Mouse (Mus musculus): ENCODE measurements around the gene Nthl1. TPM values are rescaled to one million over a fixed set of nuclear protein-coding genes. Genes with fewer than 3 reads are reported as not detected.

Nthl1 gene
- total RNA-seq, 4 experiments from 2014 or later, result 5.7 to 7.0 (median 6.1) TPM

GRCm38 (mm10) chr17:24628646-24629045, 3.8 kb upstream of the Nthl1 start:
- peak in 1 of 2 experiments; percentile 82 for DNase-seq (ENCODE audit: low spot score in 2 of 2)

- DNase-seq (ENCODE audit: low spot score in 2 of 2), result peak in 1 of 2 experiments; percentile 56
These were observed 2.4 kb upstream of the Nthl1 start for GRCm38 (mm10) chr17:24630072-24630471.

GRCm38 (mm10) chr17:24632813-24633449, 451 bp downstream of the Nthl1 start:
- no peak for DNase-seq (ENCODE audit: low spot score in 2 of 2)

GRCm38 (mm10) chr17:24633831-24634230, 1.4 kb downstream of the Nthl1 start:
- DNase-seq (ENCODE audit: low spot score in 2 of 2), result no peak

- peak in 1 of 2 experiments; percentile 66 for DNase-seq (ENCODE audit: low spot score in 2 of 2)
These were observed 2.5 kb downstream of the Nthl1 start for GRCm38 (mm10) chr17:24635024-24635423.

- no peak for DNase-seq (ENCODE audit: low spot score in 2 of 2)
These were observed 3.2 kb downstream of the Nthl1 start for GRCm38 (mm10) chr17:24635694-24636093.

- no peak for DNase-seq (ENCODE audit: low spot score in 2 of 2)
These were observed 4.5 kb downstream of the Nthl1 start for GRCm38 (mm10) chr17:24636781-24637481.

GRCm38 (mm10) chr17:24638214-24638613, 5.7 kb downstream of the Nthl1 start:
- no peak for DNase-seq (ENCODE audit: low spot score in 2 of 2)

GRCm38 (mm10) chr17:24638840-24639239, 6.4 kb downstream of the Nthl1 start:
- DNase-seq (ENCODE audit: low spot score in 2 of 2), result no peak

- no peak for DNase-seq (ENCODE audit: low spot score in 2 of 2)
These were observed 7.1 kb downstream of the Nthl1 start for GRCm38 (mm10) chr17:24639571-24639988.

GRCm38 (mm10) chr17:24640119-24640518, 7.6 kb downstream of the Nthl1 start:
- no peak for DNase-seq (ENCODE audit: low spot score in 2 of 2)

GRCm38 (mm10) chr17:24640581-24640980, 8.1 kb downstream of the Nthl1 start:
- no peak for DNase-seq (ENCODE audit: low spot score in 2 of 2)

GRCm38 (mm10) chr17:24641944-24642343, 9.5 kb downstream of the Nthl1 start:
- DNase-seq (ENCODE audit: low spot score in 2 of 2), result no peak

GRCm38 (mm10) chr17:24642791-24643343, 10.4 kb downstream of the Nthl1 start:
- no peak for DNase-seq (ENCODE audit: low spot score in 2 of 2)

GRCm38 (mm10) chr17:24644030-24644715, 11.7 kb downstream of the Nthl1 start:
- DNase-seq (ENCODE audit: low spot score in 2 of 2), result no peak

- DNase-seq (ENCODE audit: low spot score in 2 of 2), result no peak
These were observed 12.6 kb downstream of the Nthl1 start for GRCm38 (mm10) chr17:24644875-24645721.

- DNase-seq (ENCODE audit: low spot score in 2 of 2), result no peak
These were observed 13.4 kb downstream of the Nthl1 start for GRCm38 (mm10) chr17:24645916-24646315.

GRCm38 (mm10) chr17:24646381-24646780, 13.9 kb downstream of the Nthl1 start:
- no peak for DNase-seq (ENCODE audit: low spot score in 2 of 2)

GRCm38 (mm10) chr17:24647493-24647892, 15.0 kb downstream of the Nthl1 start:
- DNase-seq (ENCODE audit: low spot score in 2 of 2), result no peak

- no peak for DNase-seq (ENCODE audit: low spot score in 2 of 2)
These were observed 16.4 kb downstream of the Nthl1 start for GRCm38 (mm10) chr17:24648731-24649377.

Data from left cerebral cortex, adult 8-10 months (tissue).